Mouse (Mus musculus): ENCODE measurements around the gene Samd10. TPM values are rescaled to one million over a fixed set of nuclear protein-coding genes. Genes with fewer than 3 reads are reported as not detected.

The Samd10 gene
- polyA plus RNA-seq, 1 experiment from 2014 or later: 22.4 TPM

DNA sequence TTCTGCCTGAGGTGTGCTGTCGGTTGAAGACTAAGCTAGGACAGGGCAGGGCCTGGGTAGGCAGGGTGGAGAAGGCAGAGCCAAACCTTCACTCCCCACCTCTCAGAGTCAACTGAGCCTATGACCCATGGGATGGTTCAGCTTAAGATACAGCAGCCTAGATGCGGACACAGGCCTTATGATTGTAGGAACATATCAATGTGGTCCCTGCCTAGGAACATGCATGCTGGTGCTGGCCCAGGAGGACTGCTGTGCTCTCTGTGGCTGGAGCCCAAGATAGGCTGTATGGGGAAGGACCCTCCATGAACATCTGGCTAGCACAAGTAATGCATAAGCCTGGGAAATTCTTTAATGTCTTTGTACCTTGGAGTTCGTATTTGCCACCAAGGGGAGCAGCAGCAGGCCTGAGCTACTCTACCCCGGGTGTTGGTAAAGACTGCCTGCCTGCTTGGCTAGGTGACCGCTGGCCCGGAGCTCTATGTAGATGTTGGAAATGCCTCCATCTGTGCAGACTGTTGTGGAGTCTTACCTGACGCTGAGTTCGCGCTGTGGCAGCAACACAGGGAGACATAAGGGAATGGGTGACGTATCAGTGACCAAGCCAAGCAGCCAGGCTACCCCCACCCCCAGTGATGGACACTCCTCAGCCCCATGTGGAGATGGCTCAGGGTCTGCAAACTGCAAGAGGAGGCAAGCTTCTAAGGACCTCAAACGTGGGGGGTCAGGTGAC, 26.9 kb downstream of the Samd10 start:
- no peak for DNase-seq (ENCODE audit: low read depth, low spot score)
- ChIA-PET CTCF (interaction anchor here (1.4 to 7.8 kb wide), 3 partner anchors 7 to 50 kb away, joined by 5 to 69 read pairs (median 10); no protein-coding TSS in a partner anchor), POLR2A (interaction anchor here (0.5 to 0.9 kb wide), 2 partner anchors 47 to 79 kb away, joined by 3 read pairs; partner anchors contain the start of gene Abhd16b)
- H3K27me3 ChIP-seq: no peaks in the 10 kb centered on the region
- no peak for ATAC-seq
- no peak for TF ChIP-seq CTCF (IDR thresholded peaks at IDR 0.05)
- in situ Hi-C loops (cut with MboI; ENCODE audit: low pct_unique_long_range_greater_than_20kb): no loop called here

DNA sequence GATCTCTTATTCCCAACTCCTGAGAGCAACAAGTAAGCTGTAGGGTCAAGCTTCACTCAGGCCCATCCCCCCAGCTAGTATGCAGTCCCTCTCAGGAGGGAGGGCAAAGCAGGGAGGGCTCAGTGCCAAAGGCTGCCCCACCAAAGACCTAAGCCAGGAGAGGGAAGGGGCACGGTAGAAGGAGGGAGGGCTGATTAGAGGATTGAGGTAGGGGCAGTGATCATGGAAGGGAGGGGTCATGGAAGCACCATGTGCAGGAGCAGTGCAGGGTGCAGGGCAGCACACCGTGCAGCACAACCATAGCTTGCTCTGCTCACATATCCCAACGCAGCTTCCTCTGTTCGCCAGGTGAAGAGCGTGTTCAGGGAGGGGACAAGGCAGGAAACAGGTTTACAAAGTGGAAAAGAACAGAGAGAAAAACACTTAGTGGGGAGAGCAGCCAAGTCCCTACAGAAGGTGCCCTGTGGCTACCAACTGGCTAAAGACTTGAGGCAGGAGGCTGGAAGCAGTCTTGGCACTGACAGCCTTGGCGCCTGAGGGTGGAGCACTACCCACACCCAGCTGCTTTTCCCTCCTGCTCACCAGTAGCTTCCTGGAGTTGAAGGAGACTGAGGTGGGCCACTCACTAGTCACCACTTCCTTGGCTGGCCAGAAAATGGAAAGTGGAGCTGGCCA, 28.0 kb downstream of the Samd10 start:
- TF ChIP-seq CTCF (IDR thresholded peaks at IDR 0.05): no peak
- ChIA-PET POLR2A (interaction anchor here (0.9 kb wide), 1 partner anchor 46 kb away, joined by 3 read pairs; no protein-coding TSS in a partner anchor), CTCF (interaction anchor here (1.0 to 7.8 kb wide), 3 partner anchors 8 to 48 kb away, joined by 3 to 69 read pairs (median 5); no protein-coding TSS in a partner anchor)
- in situ Hi-C loops (cut with MboI; ENCODE audit: low pct_unique_long_range_greater_than_20kb): no loop called here
- DNase-seq (ENCODE audit: low read depth, low spot score) (no peak), ATAC-seq (no peak)
- no peaks in the 10 kb centered on the region for H3K27me3 ChIP-seq

DNA sequence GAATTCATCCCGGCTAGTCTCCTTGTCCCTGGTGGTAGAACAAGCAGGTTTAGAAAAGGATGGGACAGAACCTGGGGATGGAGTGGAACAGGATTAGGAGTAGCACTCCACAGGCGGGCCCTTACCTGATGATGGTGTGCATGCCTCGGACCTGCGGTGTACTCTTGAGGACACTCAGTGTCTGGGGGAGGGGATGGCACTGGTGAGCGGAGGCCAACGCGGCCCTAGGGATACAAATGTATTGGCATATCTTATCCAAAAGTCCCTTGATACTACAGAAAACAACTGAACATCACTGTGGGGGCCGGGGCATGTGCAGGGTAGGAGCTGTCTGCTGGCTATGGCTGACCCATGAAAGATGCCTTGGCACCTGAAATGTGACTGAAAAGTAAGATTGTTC, 28.6 kb downstream of the Samd10 start:
- ChIA-PET POLR2A (interaction anchor here (2.5 kb wide), 1 partner anchor 8 kb away, joined by 9 read pairs; no protein-coding TSS in a partner anchor), CTCF (interaction anchor here (1.0 to 7.8 kb wide), 3 partner anchors 9 to 48 kb away, joined by 3 to 69 read pairs (median 5); no protein-coding TSS in a partner anchor)
- DNase-seq (ENCODE audit: low read depth, low spot score) (no peak), ATAC-seq (no peak)
- in situ Hi-C loops (cut with MboI; ENCODE audit: low pct_unique_long_range_greater_than_20kb): no loop called here
- H3K27me3 ChIP-seq: no peaks in the 10 kb centered on the region
- TF ChIP-seq CTCF (IDR thresholded peaks at IDR 0.05): no peak

DNA sequence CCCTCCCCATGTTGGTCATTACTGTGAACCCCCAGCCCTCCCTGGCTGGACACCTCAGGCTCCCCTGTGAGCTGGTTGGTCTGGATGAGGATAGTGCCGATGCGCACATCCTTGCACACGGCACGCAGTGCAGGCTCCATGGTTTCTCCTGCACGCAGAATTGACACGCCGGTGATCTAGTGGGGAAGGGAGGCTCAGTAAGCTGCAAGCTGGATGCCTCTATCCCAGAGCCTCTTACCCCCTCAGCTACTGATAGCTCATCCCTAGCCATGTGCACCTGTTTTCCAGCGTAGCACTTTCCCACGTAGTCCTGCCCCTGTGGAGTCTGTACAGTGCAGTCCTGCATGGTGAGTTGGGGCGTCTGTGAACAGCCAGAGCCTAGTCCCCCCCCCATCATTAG, 29.2 kb downstream of the Samd10 start:
- H3K27me3 ChIP-seq: no peaks in the 10 kb centered on the region
- TF ChIP-seq CTCF (IDR thresholded peaks at IDR 0.05): no peak
- ATAC-seq: no peak
- in situ Hi-C loops (cut with MboI; ENCODE audit: low pct_unique_long_range_greater_than_20kb): no loop called here
- ChIA-PET CTCF (interaction anchor here (2.6 to 7.8 kb wide), 5 partner anchors 9 to 159 kb away, joined by 8 to 69 read pairs (median 18); no protein-coding TSS in a partner anchor), POLR2A (interaction anchor here (0.9 to 2.5 kb wide), 2 partner anchors 9 to 49 kb away, joined by 3 to 9 read pairs; partner anchors contain the start of gene Dnajc5)
- DNase-seq (ENCODE audit: low read depth, low spot score): no peak

DNA sequence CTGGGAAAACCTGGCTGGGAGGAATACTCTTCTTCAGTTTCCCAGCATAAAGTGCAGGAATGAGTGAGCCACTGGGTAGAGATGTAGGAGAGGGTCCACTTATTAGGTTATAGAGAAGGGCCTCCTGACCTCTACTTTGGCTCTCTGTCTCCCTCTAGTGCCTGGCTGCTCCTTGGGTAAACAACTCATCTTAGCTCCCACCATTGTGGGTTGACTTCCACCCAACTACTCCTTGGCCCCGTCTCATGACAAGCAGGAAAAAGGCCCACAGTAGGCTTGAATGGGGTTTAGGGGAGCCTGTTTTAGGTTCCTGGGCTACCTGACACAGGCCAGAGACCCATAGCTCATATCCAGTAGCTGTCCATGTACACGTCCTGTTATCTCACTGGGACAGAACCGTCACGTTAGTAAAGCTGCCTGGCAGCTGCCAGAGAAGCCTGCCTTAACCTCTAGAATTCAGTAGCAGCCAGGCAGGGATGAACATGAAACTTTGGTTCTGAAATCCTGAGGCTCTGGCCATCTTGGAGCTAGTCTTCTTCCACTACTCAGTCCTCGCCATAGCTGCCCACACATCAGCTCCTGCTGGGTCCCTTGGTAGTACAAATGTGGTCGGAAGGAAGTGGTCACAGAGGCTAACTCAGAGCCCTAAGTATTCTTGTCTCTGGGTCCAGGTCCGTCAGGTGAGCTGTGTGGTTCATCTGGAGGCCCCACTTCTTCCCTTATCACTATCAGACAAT, 30.6 kb downstream of the Samd10 start:
- DNase-seq (ENCODE audit: low read depth, low spot score) (no peak), ATAC-seq (no peak)
- TF ChIP-seq CTCF (IDR thresholded peaks at IDR 0.05): no peak
- in situ Hi-C loops (cut with MboI; ENCODE audit: low pct_unique_long_range_greater_than_20kb): no loop called here
- CTCF ChIA-PET: interaction anchor here (0.6 to 7.8 kb wide), 22 partner anchors 11 to 234 kb away, joined by 3 to 69 read pairs (median 7); no protein-coding TSS in a partner anchor
- POLR2A ChIA-PET: interaction anchor here (0.6 to 2.5 kb wide), 6 partner anchors 10 to 62 kb away, joined by 3 to 9 read pairs (median 5); partner anchors contain the start of gene Dnajc5
- H3K27me3 ChIP-seq: no peaks in the 10 kb centered on the region

DNA sequence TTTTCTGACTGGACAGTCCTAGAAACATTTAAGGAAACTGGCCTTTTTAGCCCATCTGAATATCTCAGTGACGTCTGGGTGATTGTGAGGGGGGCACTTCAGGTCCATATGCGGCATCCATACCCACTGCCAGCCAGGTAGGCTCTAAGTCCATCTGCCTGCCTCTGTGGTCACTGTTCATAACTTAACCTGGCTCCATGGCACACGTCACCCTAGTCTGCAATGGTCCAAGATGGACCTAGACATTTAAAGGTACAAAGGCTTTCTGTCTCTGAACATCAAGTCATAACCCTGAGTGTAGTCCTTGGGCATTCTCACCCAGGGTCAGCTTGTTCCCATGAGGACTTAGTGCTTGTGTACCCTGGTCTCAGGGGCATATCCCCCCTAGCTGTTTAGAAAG, 31.7 kb downstream of the Samd10 start:
- DNase-seq (ENCODE audit: low read depth, low spot score): no peak
- TF ChIP-seq CTCF (IDR thresholded peaks at IDR 0.05): no peak
- no peak for ATAC-seq
- ChIA-PET CTCF (interaction anchor here (0.6 to 7.8 kb wide), 12 partner anchors 10 to 173 kb away, joined by 3 to 69 read pairs (median 8); no protein-coding TSS in a partner anchor), POLR2A (interaction anchor here (0.5 to 1.0 kb wide), 3 partner anchors 19 to 45 kb away, joined by 3 read pairs; no protein-coding TSS in a partner anchor)
- in situ Hi-C loops (cut with MboI; ENCODE audit: low pct_unique_long_range_greater_than_20kb): no loop called here
- no peaks in the 10 kb centered on the region for H3K27me3 ChIP-seq

DNA sequence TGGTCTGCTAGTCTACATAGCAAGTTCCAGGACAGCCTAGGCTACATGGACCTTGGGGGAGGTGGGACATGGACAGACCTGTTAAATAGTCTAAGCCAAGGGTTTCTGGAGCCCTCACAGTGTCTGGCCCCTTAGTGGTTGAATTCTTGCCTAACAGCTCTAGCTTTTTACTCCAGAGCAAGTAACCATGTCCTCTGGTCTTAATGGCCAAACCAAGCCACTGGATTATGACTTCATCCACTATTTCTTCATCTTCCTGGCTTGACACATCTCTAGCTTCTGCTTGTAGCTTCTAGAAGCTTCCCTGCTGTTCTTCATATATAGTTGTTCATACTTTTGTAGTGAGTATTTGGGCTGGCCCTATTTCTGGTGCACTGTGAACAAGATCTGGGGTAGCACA, 45.2 kb downstream of the Samd10 start:
- no peak for TF ChIP-seq CTCF (IDR thresholded peaks at IDR 0.05)
- POLR2A ChIA-PET: interaction anchor here (1.1 to 1.6 kb wide), 2 partner anchors 12 to 31 kb away, joined by 3 to 5 read pairs; no protein-coding TSS in a partner anchor
- ATAC-seq (peak; percentile 35), DNase-seq (ENCODE audit: low read depth, low spot score) (no peak)
- in situ Hi-C loops (cut with MboI; ENCODE audit: low pct_unique_long_range_greater_than_20kb): no loop called here
- H3K27me3 ChIP-seq: no peaks in the 10 kb centered on the region
- CTCF ChIA-PET: interaction anchor here (0.6 to 2.1 kb wide), 10 partner anchors 9 to 35 kb away, joined by 3 to 13 read pairs (median 4); no protein-coding TSS in a partner anchor

DNA sequence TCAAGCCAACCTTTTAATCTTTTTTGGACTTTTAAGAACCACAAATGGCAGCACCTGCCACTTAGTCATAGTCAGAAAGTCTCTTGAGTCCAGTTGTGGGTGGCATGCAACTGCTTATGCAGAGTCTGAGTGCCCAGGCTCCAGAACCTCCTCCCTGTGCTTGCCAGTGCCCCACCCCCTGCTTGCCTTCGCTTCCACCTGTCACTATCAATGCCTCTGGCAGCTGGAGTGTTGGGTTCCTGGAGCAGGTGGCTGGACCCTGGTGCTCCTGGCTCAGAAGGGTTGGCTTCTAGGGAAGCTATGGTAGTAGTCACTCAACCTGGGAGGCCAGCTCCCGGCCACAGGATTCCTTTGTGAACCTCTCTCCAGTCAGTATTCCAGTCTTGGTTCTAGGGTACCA, 48.8 kb downstream of the Samd10 start:
- ATAC-seq (no peak), DNase-seq (ENCODE audit: low read depth, low spot score) (no peak)
- CTCF ChIA-PET: interaction anchor here (1.1 to 1.9 kb wide), 4 partner anchors 8 to 19 kb away, joined by 3 to 8 read pairs (median 5); no protein-coding TSS in a partner anchor
- no peaks in the 10 kb centered on the region for H3K27me3 ChIP-seq
- in situ Hi-C loops (cut with MboI; ENCODE audit: low pct_unique_long_range_greater_than_20kb): no loop called here
- POLR2A ChIA-PET: no interaction called here
- TF ChIP-seq CTCF (IDR thresholded peaks at IDR 0.05): no peak

DNA sequence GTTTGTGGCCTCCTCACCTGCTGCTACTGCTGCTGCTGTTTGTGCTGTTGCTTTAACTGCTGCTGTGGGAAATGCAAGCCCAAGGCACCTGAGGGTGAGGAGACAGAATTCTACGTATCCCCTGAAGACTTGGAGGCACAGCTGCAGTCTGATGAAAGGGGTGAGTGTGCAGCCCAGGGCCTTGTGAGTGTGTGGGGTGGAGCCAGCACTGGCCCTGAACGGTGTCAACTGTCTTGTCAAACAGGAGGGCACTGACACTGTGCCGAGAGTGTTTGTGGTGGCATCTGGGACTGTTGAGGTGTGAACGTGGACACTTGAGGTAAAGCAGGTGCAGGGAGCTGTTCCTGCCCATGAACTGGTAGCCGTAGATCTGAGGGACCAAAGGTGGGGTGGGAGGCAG, 50.3 kb downstream of the Samd10 start:
- no peaks in the 10 kb centered on the region for H3K27me3 ChIP-seq
- no peak for TF ChIP-seq CTCF (IDR thresholded peaks at IDR 0.05)
- DNase-seq (ENCODE audit: low read depth, low spot score) (no peak), ATAC-seq (no peak)
- ChIA-PET CTCF (no interaction called here), POLR2A (interaction anchor here (0.7 kb wide), 1 partner anchor 13 kb away, joined by 3 read pairs; no protein-coding TSS in a partner anchor)
- in situ Hi-C loops (cut with MboI; ENCODE audit: low pct_unique_long_range_greater_than_20kb): no loop called here

DNA sequence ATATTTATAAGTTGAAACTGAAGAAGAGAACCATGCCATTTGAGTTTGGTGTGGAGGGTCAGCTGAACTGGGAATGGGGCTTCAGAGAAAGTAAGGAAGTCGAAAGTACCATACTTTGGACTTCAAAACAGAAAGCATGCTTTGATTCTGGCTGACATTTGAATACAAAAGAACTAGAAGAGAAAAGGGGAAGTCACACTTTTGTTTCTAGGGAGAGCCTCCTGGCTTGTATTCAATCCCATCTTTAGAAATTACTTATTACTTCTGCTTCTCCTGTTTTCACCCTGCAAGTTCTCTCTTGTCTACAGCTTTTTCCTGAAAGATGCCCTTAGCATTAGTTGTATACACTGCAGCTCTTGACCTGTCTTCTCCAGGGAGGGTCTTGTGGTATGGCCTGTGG, 50.8 kb downstream of the Samd10 start:
- no peak for TF ChIP-seq CTCF (IDR thresholded peaks at IDR 0.05)
- ATAC-seq (no peak), DNase-seq (ENCODE audit: low read depth, low spot score) (no peak)
- in situ Hi-C loops (cut with MboI; ENCODE audit: low pct_unique_long_range_greater_than_20kb): no loop called here
- ChIA-PET POLR2A (interaction anchor here (0.6 to 0.7 kb wide), 2 partner anchors 13 to 19 kb away, joined by 3 read pairs; no protein-coding TSS in a partner anchor), CTCF (no interaction called here)
- H3K27me3 ChIP-seq: no peaks in the 10 kb centered on the region

All from Patski (cell line).